Mouse (Mus musculus): ENCODE results near the gene Hivep3. TPM values are rescaled to one million over a fixed set of nuclear protein-coding genes. Genes with fewer than 3 reads are reported as not detected.

Hivep3 gene
- polyA plus RNA-seq, 1 experiment from 2014 or later: 6.2 TPM

GRCm38 (mm10) chr4:120071842-120072507 is 338.4 kb downstream of the Hivep3 start:
- H3K4me3 ChIP-seq (ENCODE audit: low read depth, low read length): no peak overlapping the region
- H3K9me3 ChIP-seq (ENCODE audit: control insufficient read depth, low read length): no peaks in the 10 kb centered on the region
- H3K36me3 ChIP-seq (ENCODE audit: control insufficient read depth, insufficient read depth, low read length): no peaks in the 10 kb centered on the region
- DNase-seq (ENCODE audit: low spot score) (no peak), ATAC-seq (replicated peaks; ENCODE audit: low FRiP score, low TSS enrichment, low read depth) (no peak)
- no peaks in the 10 kb centered on the region for H3K27me3 ChIP-seq (replicated peaks; ENCODE audit: control insufficient read depth, insufficient read depth, low read length)
- H3K4me2 ChIP-seq (ENCODE audit: low read length): no peak overlapping the region
- WGBS: 56% methylated on average over 15 of the region's 15 CpGs
- no peak overlapping the region for H3K9ac ChIP-seq (ENCODE audit: low read length)
- H3K27ac ChIP-seq (ENCODE audit: low read depth): no peak overlapping the region
- no peaks in the 10 kb centered on the region; the same call in 1 of the 2 replicates for H3K4me1 ChIP-seq (replicated peaks; ENCODE audit: control insufficient read depth, insufficient read depth, low read length)

- Histone ChIP-seq H3K4me2 (ENCODE audit: low read length) (no peak overlapping the region), H3K36me3 (ENCODE audit: control insufficient read depth, insufficient read depth, low read length) (no peaks in the 10 kb centered on the region), H3K27ac (ENCODE audit: low read depth) (no peak overlapping the region), H3K9ac (ENCODE audit: low read length) (no peak overlapping the region), H3K4me3 (ENCODE audit: low read depth, low read length) (no peak overlapping the region), H3K27me3 (replicated peaks; ENCODE audit: control insufficient read depth, insufficient read depth, low read length) (no peaks in the 10 kb centered on the region), H3K4me1 (replicated peaks; ENCODE audit: control insufficient read depth, insufficient read depth, low read length) (no peaks in the 10 kb centered on the region; the same call in 1 of the 2 replicates), H3K9me3 (ENCODE audit: control insufficient read depth, low read length) (no peaks in the 10 kb centered on the region)
- DNase-seq (ENCODE audit: low spot score): no peak
- ATAC-seq (replicated peaks; ENCODE audit: low FRiP score, low TSS enrichment, low read depth): no peak
- 45% methylated on average over 5 of the region's 5 CpGs for WGBS
These were observed 340.5 kb downstream of the Hivep3 start for GRCm38 (mm10) chr4:120074061-120074460.

GRCm38 (mm10) chr4:120077322-120077721 is 343.7 kb downstream of the Hivep3 start:
- 86% methylated on average over 8 of the region's 8 CpGs for WGBS

GRCm38 (mm10) chr4:120082527-120082926 is 348.9 kb downstream of the Hivep3 start:
- Histone ChIP-seq H3K9ac (ENCODE audit: low read length) (no peak overlapping the region), H3K27me3 (replicated peaks; ENCODE audit: control insufficient read depth, insufficient read depth, low read length) (no peaks in the 10 kb centered on the region), H3K36me3 (ENCODE audit: control insufficient read depth, insufficient read depth, low read length) (no peaks in the 10 kb centered on the region), H3K4me2 (ENCODE audit: low read length) (no peak overlapping the region), H3K4me1 (replicated peaks; ENCODE audit: control insufficient read depth, insufficient read depth, low read length) (no peaks in the 10 kb centered on the region), H3K9me3 (ENCODE audit: control insufficient read depth, low read length) (no peaks in the 10 kb centered on the region), H3K27ac (ENCODE audit: low read depth) (no peak overlapping the region), H3K4me3 (ENCODE audit: low read depth, low read length) (no peak overlapping the region)
- ATAC-seq (replicated peaks; ENCODE audit: low FRiP score, low TSS enrichment, low read depth) (no peak), DNase-seq (ENCODE audit: low spot score) (no peak)
- 80% methylated on average over 5 of the region's 5 CpGs for WGBS

More at GRCm38 (mm10) chr4:120077322-120077721, 343.7 kb downstream of the Hivep3 start:
- H3K27ac ChIP-seq (ENCODE audit: low read depth): no peak overlapping the region
- ATAC-seq (replicated peaks; ENCODE audit: low FRiP score, low TSS enrichment, low read depth): no peak
- DNase-seq (ENCODE audit: low spot score): no peak
- H3K4me3 ChIP-seq (ENCODE audit: low read depth, low read length): no peak overlapping the region
- no peak overlapping the region for H3K4me2 ChIP-seq (ENCODE audit: low read length)
- H3K4me1 ChIP-seq (replicated peaks; ENCODE audit: control insufficient read depth, insufficient read depth, low read length): no peaks in the 10 kb centered on the region; the same call in 1 of the 2 replicates
- no peaks in the 10 kb centered on the region for H3K9me3 ChIP-seq (ENCODE audit: control insufficient read depth, low read length)
- no peaks in the 10 kb centered on the region for H3K36me3 ChIP-seq (ENCODE audit: control insufficient read depth, insufficient read depth, low read length)
- H3K9ac ChIP-seq (ENCODE audit: low read length): no peak overlapping the region
- H3K27me3 ChIP-seq (replicated peaks; ENCODE audit: control insufficient read depth, insufficient read depth, low read length): no peaks in the 10 kb centered on the region

GRCm38 (mm10) chr4:120083700-120084099 is 350.1 kb downstream of the Hivep3 start:
- Histone ChIP-seq H3K9me3 (ENCODE audit: control insufficient read depth, low read length) (no peaks in the 10 kb centered on the region), H3K27ac (ENCODE audit: low read depth) (no peak overlapping the region), H3K4me2 (ENCODE audit: low read length) (no peak overlapping the region), H3K4me1 (replicated peaks; ENCODE audit: control insufficient read depth, insufficient read depth, low read length) (no peaks in the 10 kb centered on the region), H3K27me3 (replicated peaks; ENCODE audit: control insufficient read depth, insufficient read depth, low read length) (no peaks in the 10 kb centered on the region), H3K9ac (ENCODE audit: low read length) (no peak overlapping the region), H3K36me3 (ENCODE audit: control insufficient read depth, insufficient read depth, low read length) (no peaks in the 10 kb centered on the region), H3K4me3 (ENCODE audit: low read depth, low read length) (no peak overlapping the region)
- ATAC-seq (replicated peaks; ENCODE audit: low FRiP score, low TSS enrichment, low read depth) (no peak), DNase-seq (ENCODE audit: low spot score) (no peak)
- WGBS: 68% methylated on average over 3 of the region's 3 CpGs

GRCm38 (mm10) chr4:120089536-120089935 is 356.0 kb downstream of the Hivep3 start:
- Histone ChIP-seq H3K4me2 (ENCODE audit: low read length) (no peak overlapping the region), H3K27ac (ENCODE audit: low read depth) (no peak overlapping the region), H3K9ac (ENCODE audit: low read length) (no peak overlapping the region), H3K27me3 (replicated peaks; ENCODE audit: control insufficient read depth, insufficient read depth, low read length) (no peaks in the 10 kb centered on the region), H3K9me3 (ENCODE audit: control insufficient read depth, low read length) (no peaks in the 10 kb centered on the region), H3K4me3 (ENCODE audit: low read depth, low read length) (no peak overlapping the region), H3K36me3 (ENCODE audit: control insufficient read depth, insufficient read depth, low read length) (no peaks in the 10 kb centered on the region), H3K4me1 (replicated peaks; ENCODE audit: control insufficient read depth, insufficient read depth, low read length) (no peaks in the 10 kb centered on the region)
- no peak for ATAC-seq (replicated peaks; ENCODE audit: low FRiP score, low TSS enrichment, low read depth)
- 85% methylated on average over 8 of the region's 8 CpGs for WGBS
- no peak for DNase-seq (ENCODE audit: low spot score)

- H3K9ac ChIP-seq (ENCODE audit: low read length): no peak overlapping the region
- no peak overlapping the region for H3K4me2 ChIP-seq (ENCODE audit: low read length)
- DNase-seq (ENCODE audit: low spot score) (no peak), ATAC-seq (replicated peaks; ENCODE audit: low FRiP score, low TSS enrichment, low read depth) (no peak)
- no peak overlapping the region for H3K27ac ChIP-seq (ENCODE audit: low read depth)
- no peaks in the 10 kb centered on the region for H3K4me1 ChIP-seq (replicated peaks; ENCODE audit: control insufficient read depth, insufficient read depth, low read length)
- no peaks in the 10 kb centered on the region for H3K9me3 ChIP-seq (ENCODE audit: control insufficient read depth, low read length)
- H3K4me3 ChIP-seq (ENCODE audit: low read depth, low read length): no peak overlapping the region
- H3K27me3 ChIP-seq (replicated peaks; ENCODE audit: control insufficient read depth, insufficient read depth, low read length): no peaks in the 10 kb centered on the region
- WGBS: 79% methylated on average over 1 of the region's 1 CpGs
- H3K36me3 ChIP-seq (ENCODE audit: control insufficient read depth, insufficient read depth, low read length): no peaks in the 10 kb centered on the region
These were observed 358.6 kb downstream of the Hivep3 start for GRCm38 (mm10) chr4:120091997-120092783.

- H3K9me3 ChIP-seq (ENCODE audit: control insufficient read depth, low read length): peaks cover 6% of the 10 kb centered on the region
- H3K27me3 ChIP-seq (replicated peaks; ENCODE audit: control insufficient read depth, insufficient read depth, low read length): no peaks in the 10 kb centered on the region
- DNase-seq (ENCODE audit: low spot score): no peak
- H3K36me3 ChIP-seq (ENCODE audit: control insufficient read depth, insufficient read depth, low read length): no peaks in the 10 kb centered on the region
- no peak for ATAC-seq (replicated peaks; ENCODE audit: low FRiP score, low TSS enrichment, low read depth)
- no peak overlapping the region for H3K4me3 ChIP-seq (ENCODE audit: low read depth, low read length)
- no peak overlapping the region for H3K27ac ChIP-seq (ENCODE audit: low read depth)
- H3K9ac ChIP-seq (ENCODE audit: low read length): no peak overlapping the region
- no peaks in the 10 kb centered on the region for H3K4me1 ChIP-seq (replicated peaks; ENCODE audit: control insufficient read depth, insufficient read depth, low read length)
- WGBS: 88% methylated on average over 19 of the region's 19 CpGs
- no peak overlapping the region for H3K4me2 ChIP-seq (ENCODE audit: low read length)
These were observed 363.4 kb downstream of the Hivep3 start for GRCm38 (mm10) chr4:120096935-120097334.
